Mouse (Mus musculus) embryonic facial prominence, embryonic 13.5 days (tissue): ENCODE measurements at regions not wholly inside any gene's neighbourhood (a gene's known extent, or its start where the extent isn't known, plus 50 kb on each side); places are given as distances from the start of the nearest gene placed in this dataset. TPM values are rescaled to one million over a fixed set of nuclear protein-coding genes. Genes with fewer than 3 reads are reported as not detected.

ENCODE experiments used
- ATAC-seq: fragments of 200-750 bp; cut with Nextera tagmentation; 2 replicates; pipeline ENCODE4 v1.8.0; 2017; ENCODE audit warnings: low read depth; ENCODE audit not compliant: insufficient number of reproducible peaks, insufficient read depth, low FRiP score, low TSS enrichment
- H3K27ac ChIP-seq: fragments of 300-500 bp; sonication (generic); 2 replicates; pipeline ENCODE4 v1.5.1; 2015; ENCODE audit warnings: moderate library complexity, mild to moderate bottlenecking, inconsistent platforms
- H3K27me3 ChIP-seq: fragments of 300-500 bp; sonication (generic); 2 replicates; pipeline ENCODE4 v1.6.1; 2015; ENCODE audit warnings: mild to moderate bottlenecking, inconsistent platforms
- H3K36me3 ChIP-seq: fragments of 300-500 bp; sonication (generic); 2 replicates; pipeline ENCODE4 v1.6.1; 2015; ENCODE audit warnings: mild to moderate bottlenecking, inconsistent platforms
- H3K4me1 ChIP-seq: fragments of 300-500 bp; sonication (generic); 2 replicates; pipeline ENCODE4 v1.6.1; 2015; ENCODE audit warnings: inconsistent platforms
- H3K4me2 ChIP-seq: fragments of 300-500 bp; sonication (generic); 2 replicates; pipeline ENCODE4 v1.6.1; 2015; ENCODE audit warnings: moderate library complexity, mild to moderate bottlenecking, inconsistent platforms
- H3K4me3 ChIP-seq: fragments of 300-500 bp; sonication (generic); 2 replicates; pipeline ENCODE4 v1.5.1; 2015; ENCODE audit warnings: mild to moderate bottlenecking, inconsistent platforms
- H3K9ac ChIP-seq: fragments of 300-500 bp; sonication (generic); 2 replicates; pipeline ENCODE4 v1.6.1; 2015; ENCODE audit warnings: mild to moderate bottlenecking, inconsistent platforms
- H3K9me3 ChIP-seq: fragments of 300-500 bp; sonication (generic); 2 replicates; pipeline ENCODE4 v1.6.1; 2016; ENCODE audit warnings: inconsistent platforms
- WGBS: fragments of 180-500 bp; shearing (Covaris S2); methylation state at CpG from one replicate; pipeline ENCODE4 v1.1.7; 2015; ENCODE audit warnings: mixed read lengths; 5-methylcytosine and 5-hydroxymethylcytosine counted together
- microRNA-seq: library from miRNA; unstranded; fragments of <30 nt; microRNA quantifications from one replicate; pipeline ENCODE4, GENCODE M21; 2016

- peak; percentile 60 for ATAC-seq
- no peak overlapping the region for H3K4me2 ChIP-seq
Measured at GRCm38 (mm10) chr8:36028121-36028955, 262.7 kb downstream of the Gm19410 start.

GRCm38 (mm10) chr8:36029445-36029844 lies 263.9 kb downstream of the Gm19410 start:
- Histone ChIP-seq H3K9ac (no peak overlapping the region), H3K4me2 (no peak overlapping the region), H3K27me3 (no peaks in the 10 kb centered on the region), H3K9me3 (no peaks in the 10 kb centered on the region), H3K4me1 (peaks cover 6% of the 10 kb centered on the region; the same call in 1 of the 2 replicates), H3K4me3 (no peak overlapping the region), H3K27ac (no peak overlapping the region), H3K36me3 (no peaks in the 10 kb centered on the region)
- ATAC-seq: no peak
- 70% methylated on average over 2 of the region's 2 CpGs for WGBS

More at GRCm38 (mm10) chr8:36028121-36028955, 262.7 kb downstream of the Gm19410 start:
- Histone ChIP-seq H3K36me3 (no peaks in the 10 kb centered on the region), H3K9me3 (no peaks in the 10 kb centered on the region), H3K4me3 (no peak overlapping the region), H3K4me1 (peaks cover 6% of the 10 kb centered on the region; the same call in 1 of the 2 replicates), H3K27me3 (no peaks in the 10 kb centered on the region), H3K27ac (no peak overlapping the region), H3K9ac (no peak overlapping the region)
- WGBS: 61% methylated on average over 9 of the region's 9 CpGs

DNA sequence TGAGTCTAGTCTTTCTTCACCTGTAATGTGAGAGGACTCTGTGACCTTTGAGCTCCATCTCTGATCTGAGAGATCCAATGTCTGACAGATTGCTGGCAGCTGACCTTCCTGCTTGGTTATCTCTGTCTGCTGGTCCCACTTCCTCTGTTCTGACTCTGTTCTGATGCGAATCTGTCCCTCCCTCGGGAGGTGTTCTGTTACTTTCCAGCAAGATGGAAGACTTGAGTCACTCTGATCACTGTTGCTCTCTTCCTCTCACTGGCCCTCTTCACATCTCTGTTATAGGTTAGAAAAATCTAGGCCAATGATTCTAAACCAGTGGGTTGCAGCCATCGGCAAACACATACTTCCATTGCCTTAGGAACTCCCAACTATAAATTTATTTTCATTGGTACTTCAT lies 264.6 kb downstream of the Gm19410 start:
- 47% methylated on average over 3 of the region's 3 CpGs for WGBS
- H3K27ac ChIP-seq: no peak overlapping the region
- no peak overlapping the region for H3K9ac ChIP-seq
- H3K4me2 ChIP-seq: no peak overlapping the region
- no peaks in the 10 kb centered on the region for H3K36me3 ChIP-seq
- no peaks in the 10 kb centered on the region for H3K9me3 ChIP-seq
- H3K4me1 ChIP-seq: peaks cover 6% of the 10 kb centered on the region; the same call in 1 of the 2 replicates
- H3K27me3 ChIP-seq: no peaks in the 10 kb centered on the region
- no peak for ATAC-seq
- H3K4me3 ChIP-seq: no peak overlapping the region

- H3K9ac ChIP-seq: no peak overlapping the region
- H3K27me3 ChIP-seq: no peaks in the 10 kb centered on the region
- H3K27ac ChIP-seq: no peak overlapping the region
- no peaks in the 10 kb centered on the region for H3K9me3 ChIP-seq
- no peak overlapping the region for H3K4me3 ChIP-seq
- no peak for ATAC-seq
- H3K4me2 ChIP-seq: no peak overlapping the region
- no peaks in the 10 kb centered on the region for H3K4me1 ChIP-seq
- 64% methylated on average over 10 of the region's 10 CpGs for WGBS
- H3K36me3 ChIP-seq: no peaks in the 10 kb centered on the region
Measured at GRCm38 (mm10) chr8:36031966-36032719, 266.6 kb downstream of the Gm19410 start.

DNA sequence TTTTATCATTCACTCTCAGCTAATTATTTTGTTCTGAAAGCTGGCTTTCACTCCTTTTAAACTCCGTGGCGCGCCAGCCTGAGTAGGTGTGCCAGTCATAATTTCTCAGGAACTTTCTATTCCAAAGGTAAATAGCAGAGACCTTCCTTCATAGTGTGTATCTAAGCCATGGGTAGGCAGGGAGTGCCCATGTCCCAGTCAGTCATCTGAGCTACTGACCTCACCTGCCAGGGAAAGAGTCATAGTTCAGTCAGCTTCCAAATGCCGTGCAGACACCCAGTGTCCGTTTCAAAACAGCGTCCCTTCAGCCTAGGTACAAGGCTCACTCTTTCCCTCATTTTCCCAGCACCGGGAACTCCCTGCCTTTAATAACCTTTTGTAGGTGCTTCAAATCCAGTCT lies 269.7 kb downstream of the Gm19410 start:
- 88% methylated on average over 7 of the region's 7 CpGs for WGBS
- Histone ChIP-seq H3K36me3 (no peaks in the 10 kb centered on the region), H3K4me2 (no peak overlapping the region), H3K9ac (no peak overlapping the region), H3K27me3 (no peaks in the 10 kb centered on the region), H3K27ac (no peak overlapping the region), H3K4me3 (no peak overlapping the region), H3K4me1 (no peaks in the 10 kb centered on the region), H3K9me3 (no peaks in the 10 kb centered on the region)
- no peak for ATAC-seq

DNA sequence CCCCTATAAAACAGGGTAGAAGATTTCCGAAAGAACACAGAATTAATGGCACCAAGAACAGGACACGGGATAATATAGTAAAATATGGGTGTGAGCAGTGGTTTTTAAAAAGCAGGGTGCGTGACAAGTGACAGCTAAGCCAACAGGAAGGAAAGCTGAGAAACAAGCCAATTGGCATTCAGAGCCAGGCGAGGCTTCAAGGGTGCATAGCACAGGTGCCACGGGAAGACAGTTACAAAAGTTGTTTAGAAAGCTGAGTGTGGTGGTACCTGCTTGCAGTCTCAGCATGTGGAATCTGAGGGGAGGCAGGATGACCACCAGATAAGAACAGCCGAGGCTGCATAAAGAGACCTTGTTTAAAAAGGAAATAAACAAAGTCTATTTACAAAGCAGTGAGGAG lies 270.7 kb downstream of the Gm19410 start:
- no peaks in the 10 kb centered on the region for H3K4me1 ChIP-seq
- no peaks in the 10 kb centered on the region for H3K9me3 ChIP-seq
- no peak overlapping the region for H3K4me2 ChIP-seq
- no peak overlapping the region for H3K4me3 ChIP-seq
- H3K27ac ChIP-seq: no peak overlapping the region
- 72% methylated on average over 6 of the region's 6 CpGs for WGBS
- no peak overlapping the region for H3K9ac ChIP-seq
- no peak for ATAC-seq
- H3K36me3 ChIP-seq: no peaks in the 10 kb centered on the region
- H3K27me3 ChIP-seq: no peaks in the 10 kb centered on the region

- Histone ChIP-seq H3K4me1 (no peaks in the 10 kb centered on the region), H3K27me3 (no peaks in the 10 kb centered on the region), H3K9me3 (no peaks in the 10 kb centered on the region), H3K36me3 (no peaks in the 10 kb centered on the region), H3K27ac (no peak overlapping the region), H3K4me3 (no peak overlapping the region), H3K9ac (no peak overlapping the region), H3K4me2 (no peak overlapping the region)
- 0 out of 2 replicates have a peak, but pooled peaks have one; percentile 62 for ATAC-seq
- WGBS: 62% methylated on average over 6 of the region's 6 CpGs
Measured at GRCm38 (mm10) chr8:36041222-36041864, 275.8 kb downstream of the Gm19410 start.

DNA sequence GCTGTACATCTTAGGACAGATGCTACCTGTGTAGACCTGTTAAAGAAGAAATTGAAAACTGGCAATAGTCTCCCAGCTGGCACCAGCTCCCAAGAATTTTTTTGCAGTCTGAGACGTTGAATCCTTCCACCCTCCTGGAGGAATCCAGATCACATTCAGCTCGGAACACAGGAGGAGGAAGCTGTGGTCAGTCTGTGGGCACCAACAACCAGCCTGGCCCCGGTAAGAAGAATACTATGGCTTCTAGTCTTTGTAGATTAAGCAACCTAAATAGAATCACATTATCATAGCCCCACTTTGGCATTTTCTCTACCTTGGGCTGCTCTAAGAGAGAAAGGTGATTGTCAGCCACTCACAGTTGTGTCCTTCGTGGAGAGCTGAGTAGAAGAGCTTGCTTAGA lies 277.0 kb downstream of the Gm19410 start:
- ATAC-seq: no peak

More for the DNA sequence above, 277.0 kb downstream of the Gm19410 start:
- 84% methylated on average over 4 of the region's 4 CpGs for WGBS
- H3K4me2 ChIP-seq: no peak overlapping the region
- H3K9me3 ChIP-seq: no peaks in the 10 kb centered on the region
- no peaks in the 10 kb centered on the region for H3K27me3 ChIP-seq
- H3K36me3 ChIP-seq: no peaks in the 10 kb centered on the region
- H3K27ac ChIP-seq: no peak overlapping the region
- H3K9ac ChIP-seq: no peak overlapping the region
- no peaks in the 10 kb centered on the region for H3K4me1 ChIP-seq
- H3K4me3 ChIP-seq: no peak overlapping the region

Small RNAs in the stretch of these regions (microRNA-seq; reads per million reads assigned to microRNA genes)
- gene Gm22030: not detected
